Mouse (Mus musculus): Measurements from ENCODE around the gene Chil1. TPM values are rescaled to one million over a fixed set of nuclear protein-coding genes. Genes with fewer than 3 reads are reported as not detected.

Gene Chil1
- polyA plus RNA-seq, 1 experiment from 2014 or later: 4.5 TPM

DNA sequence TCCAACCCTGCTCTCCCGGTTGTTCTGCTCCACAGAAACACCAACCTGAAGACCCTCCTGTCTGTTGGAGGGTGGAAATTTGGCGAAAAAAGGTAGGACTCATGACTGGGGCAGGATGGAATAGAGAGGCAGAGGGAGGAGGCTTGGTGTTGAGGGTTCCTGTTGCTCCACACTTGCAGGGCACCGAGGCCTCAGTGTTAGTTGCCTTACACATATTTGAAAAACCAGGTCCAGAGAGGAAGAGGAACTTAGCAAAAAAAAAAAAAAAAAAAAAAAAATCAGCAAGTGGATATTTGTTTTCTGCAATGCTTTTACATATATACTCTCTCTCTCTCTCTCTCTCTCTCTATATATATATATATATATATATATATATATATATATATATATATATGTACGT lies 2.1 kb downstream of the Chil1 start:
- peaks cover 8% of the 10 kb centered on the region for H3K27me3 ChIP-seq
- H3K4me3 ChIP-seq: no peak overlapping the region
- H3K9me3 ChIP-seq: no peaks in the 10 kb centered on the region
- no peaks in the 10 kb centered on the region for H3K36me3 ChIP-seq
- H3K4me2 ChIP-seq: no peak overlapping the region
- peaks cover 6% of the 10 kb centered on the region; the same call in 1 of the 2 replicates for H3K4me1 ChIP-seq
- H3K27ac ChIP-seq: no peak overlapping the region
- no peak for ATAC-seq (ENCODE audit: insufficient number of reproducible peaks, insufficient read depth, low FRiP score, low TSS enrichment, low read depth)
- no peak overlapping the region for H3K9ac ChIP-seq
- WGBS: 86% methylated on average over 4 of the region's 4 CpGs

GRCm38 (mm10) chr1:134188217-134188616 lies 6.2 kb downstream of the Chil1 start:
- no peak for ATAC-seq (ENCODE audit: insufficient number of reproducible peaks, insufficient read depth, low FRiP score, low TSS enrichment, low read depth)
- WGBS: 73% methylated on average over 5 of the region's 5 CpGs

DNA sequence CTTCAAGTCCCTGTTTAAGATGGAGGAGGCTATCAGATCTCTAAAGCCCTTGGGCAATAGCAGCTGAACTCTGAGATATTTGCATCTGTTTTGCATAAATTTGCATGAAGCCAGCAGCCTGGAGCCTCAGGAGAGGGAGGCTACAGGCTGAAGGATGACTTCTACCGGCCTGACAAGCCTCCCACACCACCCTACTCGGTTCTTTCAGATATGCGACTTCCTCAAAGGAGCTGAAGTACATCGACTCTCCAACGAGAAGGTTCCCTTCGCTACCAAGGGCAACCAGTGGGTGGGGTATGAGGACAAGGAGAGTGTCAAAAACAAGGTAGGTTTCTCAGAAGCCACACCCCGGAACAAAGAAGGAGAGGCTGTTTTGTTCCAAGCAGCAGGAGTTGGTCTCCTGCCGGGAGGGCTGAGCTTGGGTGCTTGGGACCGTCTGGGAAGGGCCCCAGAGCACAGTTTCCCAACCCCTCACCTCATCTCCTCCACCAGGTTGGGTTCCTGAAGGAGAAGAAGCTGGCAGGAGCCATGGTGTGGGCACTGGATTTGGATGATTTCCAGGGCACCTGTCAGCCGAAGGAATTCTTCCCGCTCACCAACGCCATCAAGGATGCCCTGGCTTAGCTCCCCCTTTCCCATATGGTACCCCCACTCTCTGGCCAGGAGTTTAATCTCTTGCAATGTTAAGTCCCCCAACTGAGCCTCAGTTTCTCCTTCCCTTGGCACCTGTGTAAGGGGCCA lies 7.2 kb downstream of the Chil1 start:
- Histone ChIP-seq H3K27ac (no peak overlapping the region), H3K9me3 (no peaks in the 10 kb centered on the region), H3K4me1 (peaks cover 24% of the 10 kb centered on the region), H3K4me2 (no peak overlapping the region), H3K27me3 (peaks cover 8% of the 10 kb centered on the region), H3K36me3 (no peaks in the 10 kb centered on the region), H3K4me3 (no peak overlapping the region), H3K9ac (no peak overlapping the region)
- 31% methylated on average over 12 of the region's 12 CpGs for WGBS
- no peak for ATAC-seq (ENCODE audit: insufficient number of reproducible peaks, insufficient read depth, low FRiP score, low TSS enrichment, low read depth)

More at GRCm38 (mm10) chr1:134188217-134188616, 6.2 kb downstream of the Chil1 start:
- H3K9me3 ChIP-seq: no peaks in the 10 kb centered on the region
- H3K4me3 ChIP-seq: no peak overlapping the region
- H3K27me3 ChIP-seq: peaks cover 8% of the 10 kb centered on the region
- peaks cover 15% of the 10 kb centered on the region for H3K4me1 ChIP-seq
- no peak overlapping the region for H3K9ac ChIP-seq
- no peak overlapping the region for H3K4me2 ChIP-seq
- H3K27ac ChIP-seq: no peak overlapping the region
- H3K36me3 ChIP-seq: no peaks in the 10 kb centered on the region

- Histone ChIP-seq H3K27me3 (peaks cover 8% of the 10 kb centered on the region), H3K36me3 (no peaks in the 10 kb centered on the region), H3K4me3 (no peak overlapping the region), H3K9ac (no peak overlapping the region), H3K4me2 (no peak overlapping the region), H3K27ac (no peak overlapping the region), H3K4me1 (peaks cover 41% of the 10 kb centered on the region), H3K9me3 (no peaks in the 10 kb centered on the region)
- ATAC-seq (ENCODE audit: insufficient number of reproducible peaks, insufficient read depth, low FRiP score, low TSS enrichment, low read depth): no peak
- WGBS: 77% methylated on average over 5 of the region's 5 CpGs
Measured at GRCm38 (mm10) chr1:134191192-134191591, 9.2 kb downstream of the Chil1 start.

DNA sequence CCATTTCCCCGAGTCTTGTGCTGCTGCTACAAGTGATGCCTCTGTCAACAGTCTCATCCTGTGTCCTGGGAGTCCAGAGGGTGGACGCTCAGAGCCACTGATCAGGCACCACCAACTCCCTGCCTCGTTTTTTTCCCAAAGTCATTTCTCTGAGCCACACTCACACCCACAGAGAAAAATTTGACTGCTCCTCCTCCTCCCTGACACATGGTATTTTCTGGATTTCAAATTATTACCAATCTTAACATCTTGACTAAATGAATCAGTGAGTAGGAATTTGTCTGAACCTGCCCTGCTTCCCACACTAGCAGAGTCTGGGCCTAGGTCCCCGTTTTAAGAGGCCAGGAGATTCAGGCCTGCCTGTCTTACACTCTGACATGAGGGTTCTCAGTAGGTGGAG lies 10.0 kb downstream of the Chil1 start:
- Histone ChIP-seq H3K9me3 (no peaks in the 10 kb centered on the region), H3K27ac (no peak overlapping the region), H3K4me1 (peaks cover 41% of the 10 kb centered on the region), H3K27me3 (peaks cover 8% of the 10 kb centered on the region), H3K9ac (no peak overlapping the region), H3K4me3 (no peak overlapping the region), H3K4me2 (no peak overlapping the region), H3K36me3 (no peaks in the 10 kb centered on the region)
- WGBS: 36% methylated on average over 4 of the region's 4 CpGs
- ATAC-seq (ENCODE audit: insufficient number of reproducible peaks, insufficient read depth, low FRiP score, low TSS enrichment, low read depth): no peak

DNA sequence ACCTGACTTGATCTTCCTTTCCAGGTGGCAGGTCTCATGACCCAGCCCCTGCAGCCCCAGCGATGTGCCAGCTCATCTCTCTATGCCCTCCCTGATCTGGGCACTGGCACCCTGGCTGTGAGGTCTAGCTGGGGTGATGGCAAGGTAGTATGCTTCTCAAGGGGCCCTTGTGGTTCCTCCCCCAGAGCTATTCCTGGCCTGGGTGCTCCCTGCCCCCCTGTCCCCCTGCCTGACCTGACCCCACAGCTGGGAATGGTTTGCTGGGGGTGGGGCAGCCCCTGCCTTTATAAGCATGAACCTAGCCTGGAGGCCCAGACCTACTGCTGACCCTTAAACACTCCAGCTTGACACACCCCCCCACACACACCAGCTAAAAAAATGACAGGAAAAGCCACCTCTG lies 11.2 kb downstream of the Chil1 start, which contains the start of gene Mybph:
Gene Mybph, plus strand, starts transcription at position 323 of the 400 bp plus-strand sequence.
- Histone ChIP-seq H3K27me3 (peaks cover 8% of the 10 kb centered on the region), H3K36me3 (no peaks in the 10 kb centered on the region), H3K4me2 (no peak within 1 kb of the TSS), H3K27ac (peak within 1 kb of the TSS; percentile 28; the same call in 1 of the 2 replicates), H3K9ac (0 out of 2 replicates have a peak within 1 kb of the TSS, but pooled peaks have one; percentile 16), H3K9me3 (no peaks in the 10 kb centered on the region), H3K4me1 (peaks cover 41% of the 10 kb centered on the region), H3K4me3 (no peak within 1 kb of the TSS)
- 47% methylated on average over 1 of the region's 1 CpGs for WGBS
- no peak for ATAC-seq (ENCODE audit: insufficient number of reproducible peaks, insufficient read depth, low FRiP score, low TSS enrichment, low read depth)

GRCm38 (mm10) chr1:134193674-134194197 lies 11.8 kb downstream of the Chil1 start:
- Histone ChIP-seq H3K9ac (0 out of 2 replicates have a peak overlapping the region, but pooled peaks have one; percentile 16), H3K4me1 (peaks cover 39% of the 10 kb centered on the region), H3K9me3 (no peaks in the 10 kb centered on the region), H3K27ac (no peak overlapping the region), H3K27me3 (peaks cover 3% of the 10 kb centered on the region; the same call in 1 of the 2 replicates), H3K36me3 (no peaks in the 10 kb centered on the region), H3K4me2 (no peak overlapping the region), H3K4me3 (no peak overlapping the region)
- ATAC-seq (ENCODE audit: insufficient number of reproducible peaks, insufficient read depth, low FRiP score, low TSS enrichment, low read depth): no peak
- WGBS: 34% methylated on average over 7 of the region's 7 CpGs

DNA sequence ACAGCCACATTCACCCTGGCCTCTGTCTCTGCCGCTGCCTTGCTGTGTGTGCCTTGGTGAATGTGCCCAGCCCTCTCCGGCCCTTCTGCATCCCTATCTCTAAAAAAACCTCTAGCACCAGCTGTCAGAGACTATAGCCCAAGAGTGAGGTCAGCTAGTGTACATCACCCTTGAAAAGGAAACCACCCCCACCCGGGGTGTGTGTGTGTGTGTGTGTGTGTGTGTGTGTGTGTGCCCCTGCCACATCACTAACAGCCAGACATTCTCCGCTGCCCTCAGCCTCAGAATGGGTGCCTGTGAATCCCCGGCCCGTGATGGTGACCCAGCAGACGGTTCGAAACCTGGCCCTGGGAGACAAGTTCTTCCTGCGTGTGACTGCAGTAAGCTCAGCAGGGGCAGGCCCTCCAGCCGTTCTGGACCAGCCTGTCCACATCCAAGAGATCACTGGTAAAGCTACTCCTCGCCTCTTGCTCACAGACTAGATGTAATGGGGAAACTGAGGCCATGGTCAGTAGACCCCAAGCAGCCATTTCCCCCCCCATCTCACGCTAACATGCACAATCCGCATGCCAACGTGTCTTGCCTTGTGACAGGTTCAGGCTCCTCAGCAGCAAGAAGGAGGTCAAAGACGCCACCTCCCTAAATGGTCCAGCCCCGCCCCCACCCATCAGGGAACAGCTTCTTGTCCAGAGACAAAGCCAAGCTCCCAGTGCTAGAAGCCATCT lies 12.5 kb downstream of the Chil1 start:
- Histone ChIP-seq H3K9me3 (no peaks in the 10 kb centered on the region), H3K36me3 (no peaks in the 10 kb centered on the region), H3K27ac (no peak overlapping the region), H3K4me2 (no peak overlapping the region), H3K9ac (no peak overlapping the region), H3K27me3 (no peaks in the 10 kb centered on the region), H3K4me1 (peaks cover 33% of the 10 kb centered on the region), H3K4me3 (no peak overlapping the region)
- ATAC-seq (ENCODE audit: insufficient number of reproducible peaks, insufficient read depth, low FRiP score, low TSS enrichment, low read depth): no peak
- WGBS: 72% methylated on average over 16 of the region's 16 CpGs

- WGBS: 28% methylated on average over 2 of the region's 2 CpGs
- H3K27me3 ChIP-seq: no peaks in the 10 kb centered on the region
- no peak overlapping the region for H3K9ac ChIP-seq
- no peak for ATAC-seq (ENCODE audit: insufficient number of reproducible peaks, insufficient read depth, low FRiP score, low TSS enrichment, low read depth)
- peaks cover 33% of the 10 kb centered on the region for H3K4me1 ChIP-seq
- no peak overlapping the region for H3K4me3 ChIP-seq
- no peak overlapping the region for H3K4me2 ChIP-seq
- H3K27ac ChIP-seq: no peak overlapping the region
- H3K36me3 ChIP-seq: no peaks in the 10 kb centered on the region
- H3K9me3 ChIP-seq: no peaks in the 10 kb centered on the region
Measured at GRCm38 (mm10) chr1:134195117-134195516, 13.1 kb downstream of the Chil1 start.

DNA sequence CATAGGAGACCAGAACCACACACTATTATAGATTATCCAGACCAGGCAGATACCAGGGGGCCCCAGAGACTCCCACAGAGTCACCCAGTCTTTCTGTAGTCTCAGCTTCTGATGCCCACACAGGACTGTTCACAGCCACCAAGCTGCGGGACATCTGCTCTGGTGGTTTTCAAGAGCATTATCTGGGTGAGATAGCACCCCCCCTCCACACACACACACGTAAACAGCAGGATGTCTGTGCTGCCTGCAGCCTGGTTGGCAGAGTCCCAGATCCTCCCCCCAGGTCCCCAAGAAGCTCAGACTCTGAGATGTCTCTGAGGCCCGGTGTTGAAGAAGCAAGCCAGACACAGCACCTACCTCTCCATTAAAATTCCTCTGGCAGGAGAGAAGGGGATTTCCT lies 13.6 kb downstream of the Chil1 start:
- no peaks in the 10 kb centered on the region for H3K27me3 ChIP-seq
- WGBS: 43% methylated on average over 3 of the region's 3 CpGs
- H3K4me1 ChIP-seq: peaks cover 33% of the 10 kb centered on the region
- ATAC-seq (ENCODE audit: insufficient number of reproducible peaks, insufficient read depth, low FRiP score, low TSS enrichment, low read depth): no peak
- H3K4me2 ChIP-seq: no peak overlapping the region
- no peak overlapping the region; the same call in 1 of the 2 replicates for H3K9ac ChIP-seq
- H3K9me3 ChIP-seq: no peaks in the 10 kb centered on the region
- H3K27ac ChIP-seq: peak overlapping the region; percentile 44; the same call in 1 of the 2 replicates
- no peak overlapping the region for H3K4me3 ChIP-seq
- no peaks in the 10 kb centered on the region for H3K36me3 ChIP-seq

DNA sequence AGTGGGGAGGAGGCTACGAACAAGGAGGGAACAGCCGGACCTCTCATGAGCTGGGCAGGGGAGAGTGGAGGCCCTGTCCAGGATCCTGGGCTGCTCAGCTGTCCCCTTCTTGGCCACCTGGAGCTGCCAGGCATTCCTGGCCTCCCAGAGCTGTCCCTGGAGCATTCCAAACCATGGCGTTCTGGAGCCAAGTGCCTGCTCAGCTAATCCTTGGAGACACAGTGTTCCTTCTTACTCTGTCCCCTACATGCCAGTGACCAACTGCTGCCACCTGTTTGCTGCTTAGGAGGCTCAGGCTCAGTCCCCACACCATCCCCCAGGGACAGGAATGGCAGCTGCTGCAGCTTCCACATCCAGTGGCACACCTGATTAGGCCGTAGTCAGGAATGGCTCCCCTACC lies 14.0 kb downstream of the Chil1 start:
- H3K4me3 ChIP-seq: no peak overlapping the region
- ATAC-seq (ENCODE audit: insufficient number of reproducible peaks, insufficient read depth, low FRiP score, low TSS enrichment, low read depth): no peak

More for the DNA sequence above, 14.0 kb downstream of the Chil1 start:
- H3K4me2 ChIP-seq: no peak overlapping the region
- no peak overlapping the region for H3K9ac ChIP-seq
- H3K9me3 ChIP-seq: no peaks in the 10 kb centered on the region
- WGBS: 42% methylated on average over 4 of the region's 4 CpGs
- H3K4me1 ChIP-seq: peaks cover 33% of the 10 kb centered on the region
- peak overlapping the region; percentile 44; the same call in 1 of the 2 replicates for H3K27ac ChIP-seq
- H3K36me3 ChIP-seq: no peaks in the 10 kb centered on the region
- H3K27me3 ChIP-seq: no peaks in the 10 kb centered on the region

Measured in embryonic facial prominence, embryonic 13.5 days (tissue).